Mouse (Mus musculus) cerebellum, postnatal 4 days (tissue): ENCODE measurements around the gene Arid1b.

ENCODE experiments used
- DNase-seq, 2 experiments: peaks; one replicate each; pipeline ENCODE4 v3.0.0; 2022; ENCODE audit warnings: low spot score in 2 of 2, mixed read lengths in 1 of 2

The Arid1b gene

DNA sequence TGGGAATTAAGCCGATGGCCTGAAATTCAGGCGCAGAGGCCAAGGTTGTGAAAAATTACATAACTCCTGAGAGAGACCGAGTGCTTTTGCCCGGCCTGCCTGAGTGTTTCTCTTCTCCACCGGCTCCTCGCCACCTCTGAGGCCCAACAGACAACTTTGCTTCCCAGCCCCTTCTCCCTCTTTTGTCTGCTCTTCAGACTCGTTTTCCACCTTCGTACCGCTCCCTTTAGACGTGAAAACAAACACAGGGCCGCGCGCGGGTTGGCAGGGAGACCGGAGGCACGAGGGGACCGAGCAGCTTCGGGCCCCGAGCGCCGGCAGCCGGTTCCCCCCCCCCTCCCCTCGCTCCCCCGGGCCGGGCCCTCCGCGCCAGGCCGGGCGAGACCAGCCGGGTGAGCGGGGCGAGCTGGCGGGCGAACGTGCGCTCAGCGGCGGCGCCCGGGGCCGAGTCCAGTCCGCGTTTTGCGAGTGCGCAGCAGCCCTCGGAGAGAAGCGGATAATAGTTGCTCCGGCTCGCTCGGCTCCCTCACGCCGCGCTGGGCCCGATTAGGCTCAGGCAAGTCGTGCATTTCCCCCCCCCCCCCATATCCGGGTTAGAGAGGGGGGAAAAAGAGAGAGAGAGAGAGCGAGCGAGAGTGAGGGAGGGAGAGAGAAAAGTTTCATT is at the start of gene Arid1b:
Gene Arid1b (plus strand): TSS at position 493 of the 664 bp plus-strand sequence.
- peak; percentile 59 to 84 for DNase-seq

DNA sequence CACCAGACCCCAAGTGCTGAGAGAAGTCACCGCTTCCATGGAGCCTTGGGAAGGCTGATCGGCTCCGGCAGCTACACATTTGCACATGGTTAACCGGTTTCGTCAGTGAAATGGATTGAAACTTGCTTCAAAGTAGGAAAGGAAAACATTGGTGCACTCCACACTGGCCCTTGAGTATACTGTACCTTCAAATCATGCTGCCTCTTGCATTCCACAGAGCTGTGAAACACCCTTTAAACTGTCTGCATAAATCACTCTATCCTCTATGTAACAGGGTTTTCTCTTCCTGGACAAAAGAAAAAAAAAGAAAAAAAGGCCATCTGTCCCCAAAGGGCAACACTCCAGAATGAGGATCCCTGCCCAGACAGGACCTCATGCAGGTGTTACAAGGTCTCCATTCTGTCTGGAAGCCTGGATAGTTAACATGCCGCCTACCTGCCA is 48.8 kb upstream of the Arid1b start:
- peak in 1 of 2 experiments; percentile 3 for DNase-seq

DNA sequence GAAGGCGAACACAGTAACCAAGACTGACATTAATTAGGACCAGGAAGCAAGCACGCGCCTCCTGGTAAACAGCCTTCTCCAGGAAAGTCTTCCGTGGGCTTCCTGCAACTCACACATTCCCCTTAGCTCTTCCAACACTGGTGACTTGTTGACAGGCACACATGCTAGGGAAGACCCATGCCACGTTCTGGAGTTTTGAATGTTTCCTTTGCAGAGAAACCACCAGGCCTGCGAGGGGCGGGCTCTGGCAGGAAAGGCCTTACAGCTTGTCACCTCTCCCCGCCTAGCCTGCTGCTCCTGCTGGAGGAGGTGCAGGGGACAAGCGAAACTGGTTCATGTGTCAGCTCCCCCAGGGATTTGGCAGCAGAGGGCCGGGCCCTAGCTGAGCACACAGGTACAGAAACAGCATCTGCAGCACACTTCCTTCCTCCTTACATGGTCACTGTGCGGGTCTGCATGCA is 48.2 kb upstream of the Arid1b start:
- DNase-seq, result peak in 1 of 2 experiments; percentile 43

DNA sequence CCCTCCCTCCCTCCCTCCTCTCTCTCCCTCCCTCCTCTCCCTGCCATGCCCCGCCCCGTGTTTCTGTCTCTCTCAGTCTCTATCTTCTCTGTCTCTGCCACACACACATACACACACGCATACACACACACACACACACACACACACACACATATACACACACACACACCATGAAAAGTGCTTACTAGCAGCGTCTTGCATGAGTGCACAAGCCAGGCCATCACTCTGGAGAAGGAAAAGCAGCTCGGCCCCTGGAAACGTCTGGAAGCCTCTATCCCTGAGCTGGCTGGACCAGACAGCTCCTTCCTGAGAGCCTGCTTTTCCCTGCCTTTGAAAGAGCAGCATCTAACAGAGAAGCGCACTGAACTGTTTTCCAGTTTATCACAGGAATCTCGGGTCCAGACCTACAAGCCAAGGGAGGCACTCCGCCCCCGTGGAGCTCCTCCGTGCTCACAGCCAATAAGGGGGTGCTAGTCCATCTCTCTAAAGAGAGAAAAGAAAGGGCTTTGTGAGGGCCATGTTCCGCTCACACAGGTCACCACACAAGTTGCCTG is 47.6 kb upstream of the Arid1b start:
- peak in 1 of 2 experiments; percentile 9 for DNase-seq

DNA sequence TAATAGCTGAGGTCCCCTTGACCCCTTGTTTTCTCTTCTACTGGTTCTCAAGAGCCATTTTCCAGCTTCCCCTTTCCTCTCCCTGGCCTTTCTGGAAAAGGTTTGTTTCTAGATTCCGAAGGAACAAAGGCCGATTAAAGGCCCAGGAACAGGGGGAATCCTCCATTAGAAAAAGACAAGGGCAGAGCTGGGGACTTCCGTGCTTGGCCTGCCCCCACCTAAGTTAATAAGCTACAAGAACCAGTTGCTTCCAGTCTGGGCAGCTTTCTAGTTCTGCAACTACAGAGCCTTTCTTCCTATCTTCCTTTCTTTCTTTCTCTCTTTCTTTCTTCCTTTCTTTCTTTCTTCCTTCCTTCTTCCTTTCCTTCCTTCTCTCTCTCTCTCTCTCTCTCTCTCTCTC is 47.1 kb upstream of the Arid1b start:
- DNase-seq, result no peak

DNA sequence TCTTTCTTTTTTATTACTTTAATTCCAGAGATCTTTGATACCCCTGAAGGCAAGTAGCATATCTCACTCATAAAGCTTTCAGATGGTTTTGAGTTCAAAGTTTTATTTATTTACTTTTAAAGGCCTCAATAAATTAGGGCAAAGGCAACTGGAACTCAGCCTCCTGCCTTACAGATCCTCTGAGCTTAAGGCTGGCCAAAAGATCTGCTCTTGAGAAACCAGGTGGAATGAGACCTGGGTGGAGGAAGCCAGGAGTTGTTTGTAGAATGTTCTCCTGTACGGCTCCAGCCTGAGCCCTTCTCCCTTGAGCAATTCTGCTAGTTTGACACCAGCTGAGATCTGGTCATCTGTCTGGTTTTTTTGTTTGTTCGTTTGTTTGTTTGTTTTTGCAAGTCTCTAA is 46.7 kb upstream of the Arid1b start:
- DNase-seq, result no peak

DNA sequence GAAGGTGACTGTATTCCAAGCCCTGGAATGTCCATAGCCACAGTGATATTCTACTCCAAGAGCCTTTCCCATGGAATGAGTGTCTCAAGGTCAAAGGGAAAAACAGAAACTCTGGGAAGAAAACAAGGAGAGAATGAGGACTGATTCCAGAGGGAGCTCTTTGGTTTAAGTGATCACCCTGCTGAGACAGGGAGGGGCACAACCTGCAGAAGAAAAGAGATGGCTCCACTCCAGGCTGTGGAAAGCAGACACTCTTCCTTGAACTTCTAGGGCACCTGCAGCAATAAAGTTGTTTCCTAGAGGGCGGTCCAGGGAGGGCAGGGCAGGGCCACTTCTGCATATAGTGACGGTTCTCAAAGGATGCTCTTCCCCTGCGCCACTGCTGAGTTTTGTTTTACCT is 45.6 kb upstream of the Arid1b start:
- DNase-seq, result no peak

DNA sequence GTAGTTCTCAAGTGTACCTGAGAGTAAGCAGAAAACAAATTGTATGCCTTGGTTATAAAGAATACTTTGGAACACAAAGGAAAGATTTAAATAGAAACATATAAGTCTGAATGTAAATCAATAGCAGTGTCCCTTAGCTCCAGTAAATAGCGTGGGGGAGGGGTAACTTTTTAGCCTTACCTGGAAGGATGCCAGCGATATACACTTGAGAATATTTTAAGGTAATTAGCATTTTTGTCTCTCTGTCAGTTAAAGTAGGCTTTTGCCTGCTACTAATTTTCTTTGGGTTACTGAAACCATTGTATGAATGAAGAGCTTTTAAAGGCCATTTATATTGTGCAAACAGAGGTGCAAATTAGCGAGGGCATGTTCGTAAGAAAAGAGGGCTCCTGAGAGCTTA is 39.7 kb upstream of the Arid1b start:
- DNase-seq, result no peak

DNA sequence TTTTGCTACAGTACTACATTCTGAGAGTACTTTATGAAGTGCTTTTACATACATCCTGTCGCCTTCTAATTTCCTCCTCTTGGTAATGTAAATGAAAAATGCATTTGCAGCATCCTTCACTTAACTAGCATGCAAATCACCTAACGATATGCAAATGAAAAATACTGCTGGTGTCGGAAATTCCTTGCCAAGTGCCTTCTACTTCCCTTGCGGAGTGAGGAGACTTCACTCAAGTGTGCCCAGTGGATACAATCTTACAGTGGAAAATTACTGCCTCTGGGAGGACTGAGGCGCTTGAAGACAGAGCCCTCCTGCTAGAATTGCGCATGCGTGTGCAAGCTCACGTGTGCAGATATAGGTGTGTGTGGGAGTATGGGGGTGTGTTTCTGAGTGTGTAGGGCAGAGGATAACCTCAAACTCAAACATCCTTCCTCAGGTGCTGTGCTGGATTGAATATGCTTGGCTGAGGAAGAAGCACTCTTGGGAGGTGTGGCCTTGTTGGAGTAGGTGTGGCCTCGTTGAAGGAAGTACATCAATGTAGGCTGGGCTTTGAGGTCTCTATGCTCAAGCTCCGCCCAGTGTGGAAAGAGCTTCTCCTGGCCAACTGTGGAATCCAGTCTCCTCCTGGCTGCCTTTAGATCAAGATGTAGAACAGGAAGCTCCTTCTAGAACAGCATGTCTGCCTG is 29.8 kb upstream of the Arid1b start:
- DNase-seq, result no peak

DNA sequence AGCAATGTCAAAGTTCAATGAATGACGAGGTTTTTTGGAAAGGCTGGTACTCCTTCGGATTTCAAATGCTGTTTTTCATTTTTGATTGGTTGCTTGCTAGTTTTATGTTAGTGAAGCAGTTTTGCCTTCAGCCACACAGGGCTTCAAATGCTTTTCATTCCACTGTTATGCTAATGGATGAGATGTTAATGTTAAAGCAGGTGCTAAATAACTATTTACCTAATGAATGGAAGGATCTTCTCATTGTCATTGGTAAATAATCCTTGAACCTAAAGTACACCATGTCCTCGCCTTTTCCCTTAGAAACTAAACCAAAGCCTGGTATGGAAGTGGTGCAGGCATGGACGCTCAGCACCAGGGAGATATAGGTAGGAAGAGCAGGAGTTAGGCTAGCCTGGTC is 26.9 kb upstream of the Arid1b start:
- no peak for DNase-seq

DNA sequence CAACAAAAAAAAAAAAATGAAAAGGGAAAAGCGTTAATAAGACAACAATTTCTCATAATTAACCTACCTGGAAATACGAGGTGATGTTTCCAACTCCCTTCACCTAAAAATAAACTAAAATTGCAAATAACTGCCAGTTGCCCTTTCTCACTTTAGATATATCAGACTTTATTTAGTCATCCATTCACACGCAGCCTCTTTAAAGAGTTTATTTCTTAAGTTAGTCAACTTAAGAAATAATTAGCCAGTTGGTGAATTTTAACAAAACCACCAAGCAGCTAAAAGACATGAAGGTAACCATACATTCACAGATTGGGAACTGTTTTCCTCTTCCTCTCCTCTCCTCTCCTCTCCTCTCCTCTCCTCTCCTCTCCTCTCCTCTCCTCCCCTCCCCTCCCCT is 26.1 kb upstream of the Arid1b start:
- DNase-seq, result no peak

DNA sequence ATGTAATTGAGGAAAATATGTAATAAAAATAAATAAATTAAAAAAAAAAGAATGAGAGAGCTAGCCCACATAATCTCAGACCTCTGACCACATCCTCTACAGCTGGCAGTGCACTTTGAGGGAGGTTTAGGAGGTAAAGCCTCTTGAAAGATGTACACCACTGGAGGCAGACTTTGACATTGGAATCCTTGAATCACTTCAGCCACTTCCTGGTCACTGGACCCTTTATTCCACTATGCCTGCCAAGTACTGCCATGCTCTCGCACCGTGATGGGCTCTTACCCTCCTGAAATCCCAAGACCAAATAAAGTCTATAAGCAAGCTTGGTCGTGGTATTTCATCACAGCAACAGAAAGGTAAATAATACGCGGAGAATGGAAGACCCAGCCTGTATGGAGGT is 25.3 kb upstream of the Arid1b start:
- no peak for DNase-seq

DNA sequence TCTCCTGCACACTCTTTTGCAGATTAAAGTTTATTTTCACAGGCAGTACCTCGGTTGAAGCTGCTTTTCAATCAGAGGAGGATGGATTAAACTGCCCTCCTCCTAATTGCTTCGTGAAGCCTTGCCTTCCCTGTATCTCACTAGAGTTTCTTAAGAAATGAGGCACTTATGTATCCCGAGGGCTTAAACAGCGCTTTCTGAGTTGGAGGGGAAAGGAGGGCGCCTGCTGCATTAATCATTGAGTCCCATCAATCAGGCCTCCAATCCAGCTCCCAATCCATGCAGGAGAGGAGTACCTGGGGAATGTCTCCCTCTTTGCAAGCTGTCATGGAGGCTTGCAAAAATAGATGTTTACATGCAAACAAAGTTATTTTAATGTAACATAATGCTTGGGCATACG is 21.9 kb upstream of the Arid1b start:
- no peak for DNase-seq

DNA sequence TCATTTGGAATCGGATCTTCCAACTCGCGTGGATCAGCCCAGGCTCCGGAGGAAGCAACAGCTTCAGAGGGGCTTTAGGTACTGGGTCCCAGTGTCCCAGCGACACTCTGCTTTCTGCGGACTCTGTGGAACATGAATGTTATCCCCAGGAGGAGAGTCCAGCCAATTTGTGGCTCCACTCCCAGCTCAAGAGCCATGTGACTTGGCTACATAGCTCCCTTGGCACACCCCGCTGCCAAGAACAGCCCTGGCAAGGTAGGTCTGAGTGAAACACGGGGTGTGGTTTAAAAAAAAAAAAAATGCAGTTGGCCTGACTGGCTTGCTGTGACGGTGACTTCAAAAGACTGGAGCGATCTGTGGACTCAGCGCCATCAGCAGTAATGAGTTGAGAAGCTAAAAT is 19.4 kb upstream of the Arid1b start:
- DNase-seq, result peak; percentile 36 to 78

DNA sequence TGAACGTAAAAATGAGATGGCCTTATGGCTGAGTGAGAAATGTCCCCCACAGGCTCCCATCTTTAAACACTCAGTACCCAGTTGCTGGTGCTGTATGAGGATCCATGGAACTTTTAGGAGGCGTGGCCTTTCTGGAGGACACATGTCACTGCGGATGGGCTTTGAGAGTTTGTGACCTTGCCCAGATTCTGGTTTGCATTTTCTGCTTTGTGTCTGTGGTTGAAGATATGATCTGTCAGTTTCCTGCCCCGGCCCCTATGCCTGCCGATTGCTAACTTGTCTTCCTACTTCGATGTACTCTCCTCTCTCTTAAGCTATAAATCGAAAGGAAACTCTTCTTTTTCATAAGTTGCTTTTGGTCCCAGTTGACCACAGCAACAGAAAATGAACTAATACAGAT is 14.0 kb upstream of the Arid1b start:
- no peak for DNase-seq

DNA sequence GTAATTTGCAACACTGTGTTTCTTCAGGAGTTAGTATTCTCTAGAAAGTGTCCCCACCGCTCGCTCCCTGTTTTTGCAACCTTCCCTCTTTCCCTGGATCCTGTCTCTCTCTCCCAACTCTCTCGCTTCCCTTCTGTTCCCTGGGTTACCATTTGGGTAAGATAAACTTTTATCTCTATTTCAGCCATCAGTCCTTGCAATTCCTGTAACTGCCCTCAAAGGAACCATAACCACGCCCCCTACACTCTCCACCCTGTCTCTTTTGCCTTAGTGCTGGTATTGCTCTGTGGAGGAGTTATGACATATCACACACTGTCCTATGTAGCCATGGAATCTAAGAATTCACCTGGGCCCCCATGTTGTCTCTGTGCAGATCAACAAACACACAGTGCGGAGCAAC is 11.3 kb upstream of the Arid1b start:
- no peak for DNase-seq

DNA sequence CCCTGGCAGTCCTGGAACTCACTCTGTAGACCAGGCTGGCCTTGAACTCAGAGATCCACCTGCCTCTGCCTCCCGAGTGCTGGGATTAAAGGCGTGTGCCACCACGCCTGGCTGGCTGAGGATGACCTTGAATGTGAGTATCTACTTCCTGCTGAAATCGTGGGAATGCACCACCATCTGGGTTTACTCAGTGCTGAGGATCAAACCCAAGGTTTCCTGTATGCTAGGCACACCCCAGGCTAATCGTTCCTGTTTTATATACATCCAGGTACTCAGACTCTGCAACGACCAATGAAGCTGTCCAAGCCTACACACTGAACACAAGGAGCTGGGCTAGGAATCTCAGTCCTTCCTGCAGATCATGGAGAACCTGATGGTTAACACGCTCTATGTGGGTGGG is 9.4 kb upstream of the Arid1b start:
- no peak for DNase-seq

DNA sequence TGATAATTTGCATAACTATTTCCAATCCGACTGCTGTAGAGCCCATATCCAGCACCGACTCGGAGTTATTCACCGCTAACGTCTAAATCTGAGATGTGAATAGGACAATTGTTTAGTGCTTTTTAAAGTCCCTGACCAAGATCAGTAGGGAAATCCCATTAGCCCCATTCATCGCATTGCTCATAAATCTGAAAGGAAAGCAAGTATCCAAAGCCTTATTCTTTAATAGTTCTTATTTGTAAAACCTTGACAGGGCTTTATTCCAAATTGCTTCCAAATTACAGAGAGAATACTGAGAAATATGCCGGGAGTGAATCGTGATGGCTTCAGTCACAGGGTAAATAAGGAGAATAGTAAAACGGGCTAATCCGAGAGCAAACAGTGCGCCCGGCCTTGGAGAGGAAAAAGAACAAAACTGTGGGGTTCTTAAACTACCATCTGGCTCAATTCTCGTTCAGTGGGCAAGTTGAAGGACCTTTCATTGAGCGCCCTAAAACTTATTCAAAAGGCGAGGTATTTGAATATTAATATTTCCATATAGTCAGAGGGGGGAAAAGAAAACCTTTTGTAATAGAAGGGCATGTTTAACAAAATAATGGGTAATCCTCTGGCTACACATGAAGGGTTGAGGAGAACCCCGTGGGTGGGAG is 3.1 kb upstream of the Arid1b start:
- no peak for DNase-seq

DNA sequence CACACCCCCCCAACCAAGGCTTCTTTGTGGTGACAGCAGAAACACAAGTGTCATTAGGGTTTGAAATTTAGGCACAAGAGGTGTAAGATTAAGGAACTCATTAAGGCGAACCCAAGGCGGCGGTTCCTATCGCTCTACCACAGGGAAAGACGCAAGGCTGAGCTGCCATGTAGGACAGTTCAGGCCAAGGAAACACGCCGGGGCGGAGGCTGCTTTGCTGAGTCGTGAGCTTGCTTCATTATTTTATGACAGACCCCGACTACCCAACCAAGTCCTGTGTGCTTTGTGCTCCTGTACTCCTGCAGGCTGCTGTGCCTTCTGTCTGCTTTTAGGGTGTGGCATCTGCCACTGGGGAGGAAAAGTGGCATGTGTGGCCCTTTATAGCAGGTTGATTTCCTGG is 2.5 kb upstream of the Arid1b start:
- DNase-seq, result no peak

DNA sequence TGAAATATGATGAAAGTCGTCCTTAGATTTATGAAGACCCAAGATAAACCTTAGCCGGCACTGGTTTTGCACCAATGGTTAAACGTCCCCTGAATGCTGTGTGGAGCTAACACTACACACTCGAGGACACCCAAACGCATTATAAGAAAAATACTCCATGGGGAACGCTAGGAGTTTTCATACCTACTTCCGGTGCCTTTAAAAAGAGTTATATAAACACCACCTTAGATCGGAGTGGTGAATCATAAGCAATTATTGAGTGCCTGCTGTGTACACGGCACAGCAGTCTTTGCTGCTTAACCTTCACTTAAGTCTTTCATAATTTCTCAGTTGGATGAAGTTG is 664 bp upstream of the Arid1b start:
- DNase-seq, result no peak

DNA sequence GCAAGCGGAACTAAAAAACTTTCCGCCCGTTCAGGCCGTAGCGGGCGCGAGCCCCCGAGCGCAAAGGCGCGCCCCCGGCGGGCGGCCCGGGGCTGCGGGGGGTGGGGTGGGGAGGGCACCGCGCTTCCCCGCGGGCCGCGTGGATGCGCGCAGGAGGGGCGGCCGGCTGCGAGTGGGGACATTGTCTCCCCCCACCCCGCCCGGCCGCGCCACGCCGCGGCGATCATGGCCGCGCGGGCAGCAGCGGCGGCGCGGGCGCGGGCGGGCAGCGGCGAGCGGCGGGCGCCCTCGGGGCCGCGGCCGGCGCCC is 326 bp downstream of the Arid1b start:
- no peak for DNase-seq

DNA sequence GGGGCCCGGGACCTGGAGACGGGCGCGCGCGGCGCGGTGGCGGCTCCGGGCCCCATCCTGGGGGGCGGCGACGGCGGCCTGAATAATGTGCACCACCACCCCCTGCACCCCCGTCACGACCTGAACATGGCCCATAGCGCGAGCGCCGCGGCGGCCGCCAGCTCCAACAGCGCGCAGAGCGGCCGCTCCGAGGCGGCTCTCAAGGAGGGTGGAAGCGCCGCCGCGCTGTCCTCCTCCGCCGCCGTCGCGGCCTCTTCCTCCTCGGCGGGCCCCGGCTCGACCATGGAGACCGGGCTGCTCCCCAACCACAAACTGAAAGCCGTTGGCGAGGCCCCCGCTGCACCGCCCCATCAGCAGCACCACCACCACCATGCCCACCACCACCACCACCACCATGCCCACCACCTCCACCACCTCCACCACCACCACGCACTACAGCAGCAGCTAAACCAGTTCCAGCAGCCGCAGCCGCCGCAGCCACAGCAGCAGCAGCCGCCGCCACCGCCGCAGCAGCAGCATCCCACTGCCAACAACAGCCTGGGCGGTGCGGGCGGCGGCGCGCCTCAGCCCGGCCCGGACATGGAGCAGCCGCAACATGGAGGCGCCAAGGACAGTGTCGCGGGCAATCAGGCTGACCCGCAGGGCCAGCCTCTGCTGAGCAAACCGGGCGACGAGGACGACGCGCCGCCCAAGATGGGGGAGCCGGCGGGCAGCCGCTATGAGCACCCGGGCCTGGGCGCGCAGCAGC is 855 bp downstream of the Arid1b start:
- peak; percentile 44 to 71 for DNase-seq
